Mouse (Mus musculus): ENCODE results near the gene Gga3. TPM values are rescaled to one million over a fixed set of nuclear protein-coding genes. Genes with fewer than 3 reads are reported as not detected.

The Gga3 gene
- polyA plus RNA-seq, 1 experiment from 2014 or later = 13.6 TPM

- H3K4me1 ChIP-seq (ENCODE audit: control insufficient read depth, insufficient read depth, low read length) = no peaks in the 10 kb centered on the region
- H3K4me3 ChIP-seq (ENCODE audit: low read depth, low read length) = no peak overlapping the region
- no peak overlapping the region for H3K27ac ChIP-seq (replicated peaks; ENCODE audit: low read depth, low read length)
- H3K9me3 ChIP-seq (replicated peaks; ENCODE audit: control insufficient read depth, low read length) = no peaks in the 10 kb centered on the region
- 67% methylated on average over 2 of the region's 2 CpGs for WGBS
- DNase-seq (ENCODE audit: low spot score) (no peak), ATAC-seq (replicated peaks; ENCODE audit: insufficient number of reproducible peaks, low FRiP score, low TSS enrichment, low read depth) (no peak)
- H3K9ac ChIP-seq (replicated peaks; ENCODE audit: low read length) = no peak overlapping the region
- H3K27me3 ChIP-seq (ENCODE audit: control insufficient read depth, insufficient read depth, low read length) = no peaks in the 10 kb centered on the region
- H3K36me3 ChIP-seq (replicated peaks; ENCODE audit: control insufficient read depth, insufficient read depth, low read depth, low read length) = no peaks in the 10 kb centered on the region
- H3K4me2 ChIP-seq (ENCODE audit: low read depth, low read length) = no peak overlapping the region
Measured at GRCm38 (mm10) chr11:115618001-115618400, 14.2 kb upstream of the Gga3 start.

- Histone ChIP-seq H3K9ac (replicated peaks; ENCODE audit: low read length) (no peak overlapping the region), H3K27ac (replicated peaks; ENCODE audit: low read depth, low read length) (no peak overlapping the region), H3K4me2 (ENCODE audit: low read depth, low read length) (no peak overlapping the region), H3K4me1 (ENCODE audit: control insufficient read depth, insufficient read depth, low read length) (no peaks in the 10 kb centered on the region), H3K36me3 (replicated peaks; ENCODE audit: control insufficient read depth, insufficient read depth, low read depth, low read length) (no peaks in the 10 kb centered on the region), H3K9me3 (replicated peaks; ENCODE audit: control insufficient read depth, low read length) (no peaks in the 10 kb centered on the region), H3K27me3 (ENCODE audit: control insufficient read depth, insufficient read depth, low read length) (no peaks in the 10 kb centered on the region), H3K4me3 (ENCODE audit: low read depth, low read length) (no peak overlapping the region)
- WGBS = 73% methylated on average over 6 of the region's 6 CpGs
- DNase-seq (ENCODE audit: low spot score) (no peak), ATAC-seq (replicated peaks; ENCODE audit: insufficient number of reproducible peaks, low FRiP score, low TSS enrichment, low read depth) (no peak)
Measured at GRCm38 (mm10) chr11:115616893-115617292, 13.0 kb upstream of the Gga3 start.

GRCm38 (mm10) chr11:115616371-115616770, 12.5 kb upstream of the Gga3 start:
- Histone ChIP-seq H3K27me3 (ENCODE audit: control insufficient read depth, insufficient read depth, low read length) (no peaks in the 10 kb centered on the region), H3K9me3 (replicated peaks; ENCODE audit: control insufficient read depth, low read length) (no peaks in the 10 kb centered on the region), H3K9ac (replicated peaks; ENCODE audit: low read length) (no peak overlapping the region), H3K4me1 (ENCODE audit: control insufficient read depth, insufficient read depth, low read length) (no peaks in the 10 kb centered on the region), H3K36me3 (replicated peaks; ENCODE audit: control insufficient read depth, insufficient read depth, low read depth, low read length) (no peaks in the 10 kb centered on the region), H3K4me3 (ENCODE audit: low read depth, low read length) (no peak overlapping the region), H3K4me2 (ENCODE audit: low read depth, low read length) (no peak overlapping the region), H3K27ac (replicated peaks; ENCODE audit: low read depth, low read length) (no peak overlapping the region)
- ATAC-seq (replicated peaks; ENCODE audit: insufficient number of reproducible peaks, low FRiP score, low TSS enrichment, low read depth) = no peak
- 89% methylated on average over 7 of the region's 7 CpGs for WGBS
- no peak for DNase-seq (ENCODE audit: low spot score)

- Histone ChIP-seq H3K4me2 (ENCODE audit: low read depth, low read length) (no peak overlapping the region), H3K36me3 (replicated peaks; ENCODE audit: control insufficient read depth, insufficient read depth, low read depth, low read length) (no peaks in the 10 kb centered on the region), H3K4me1 (ENCODE audit: control insufficient read depth, insufficient read depth, low read length) (no peaks in the 10 kb centered on the region), H3K9me3 (replicated peaks; ENCODE audit: control insufficient read depth, low read length) (no peaks in the 10 kb centered on the region), H3K27ac (replicated peaks; ENCODE audit: low read depth, low read length) (no peak overlapping the region), H3K27me3 (ENCODE audit: control insufficient read depth, insufficient read depth, low read length) (no peaks in the 10 kb centered on the region), H3K4me3 (ENCODE audit: low read depth, low read length) (no peak overlapping the region), H3K9ac (replicated peaks; ENCODE audit: low read length) (no peak overlapping the region)
- ATAC-seq (replicated peaks; ENCODE audit: insufficient number of reproducible peaks, low FRiP score, low TSS enrichment, low read depth) (no peak), DNase-seq (ENCODE audit: low spot score) (no peak)
- 92% methylated on average over 6 of the region's 6 CpGs for WGBS
Measured at GRCm38 (mm10) chr11:115615875-115616274, 12.0 kb upstream of the Gga3 start.

- no peak overlapping the region for H3K27ac ChIP-seq (replicated peaks; ENCODE audit: low read depth, low read length)
- no peak overlapping the region for H3K9ac ChIP-seq (replicated peaks; ENCODE audit: low read length)
- WGBS = 79% methylated on average over 15 of the region's 15 CpGs
Measured at GRCm38 (mm10) chr11:115615108-115615825, 11.4 kb upstream of the Gga3 start.

GRCm38 (mm10) chr11:115614346-115615107, 10.7 kb upstream of the Gga3 start:
- no peak overlapping the region for H3K4me3 ChIP-seq (ENCODE audit: low read depth, low read length)
- H3K27ac ChIP-seq (replicated peaks; ENCODE audit: low read depth, low read length) = no peak overlapping the region
- H3K4me2 ChIP-seq (ENCODE audit: low read depth, low read length) = no peak overlapping the region
- H3K9me3 ChIP-seq (replicated peaks; ENCODE audit: control insufficient read depth, low read length) = no peaks in the 10 kb centered on the region
- no peaks in the 10 kb centered on the region for H3K4me1 ChIP-seq (ENCODE audit: control insufficient read depth, insufficient read depth, low read length)
- no peaks in the 10 kb centered on the region for H3K27me3 ChIP-seq (ENCODE audit: control insufficient read depth, insufficient read depth, low read length)
- no peak overlapping the region for H3K9ac ChIP-seq (replicated peaks; ENCODE audit: low read length)
- DNase-seq (ENCODE audit: low spot score) (no peak), ATAC-seq (replicated peaks; ENCODE audit: insufficient number of reproducible peaks, low FRiP score, low TSS enrichment, low read depth) (no peak)
- H3K36me3 ChIP-seq (replicated peaks; ENCODE audit: control insufficient read depth, insufficient read depth, low read depth, low read length) = no peaks in the 10 kb centered on the region
- WGBS = 86% methylated on average over 10 of the region's 10 CpGs

More at GRCm38 (mm10) chr11:115615108-115615825, 11.4 kb upstream of the Gga3 start:
- H3K4me3 ChIP-seq (ENCODE audit: low read depth, low read length) = no peak overlapping the region
- no peaks in the 10 kb centered on the region for H3K9me3 ChIP-seq (replicated peaks; ENCODE audit: control insufficient read depth, low read length)
- H3K36me3 ChIP-seq (replicated peaks; ENCODE audit: control insufficient read depth, insufficient read depth, low read depth, low read length) = no peaks in the 10 kb centered on the region
- H3K4me2 ChIP-seq (ENCODE audit: low read depth, low read length) = no peak overlapping the region
- ATAC-seq (replicated peaks; ENCODE audit: insufficient number of reproducible peaks, low FRiP score, low TSS enrichment, low read depth) = no peak
- H3K4me1 ChIP-seq (ENCODE audit: control insufficient read depth, insufficient read depth, low read length) = no peaks in the 10 kb centered on the region
- DNase-seq (ENCODE audit: low spot score) = no peak
- no peaks in the 10 kb centered on the region for H3K27me3 ChIP-seq (ENCODE audit: control insufficient read depth, insufficient read depth, low read length)

- Histone ChIP-seq H3K27ac (replicated peaks; ENCODE audit: low read depth, low read length) (peak overlapping the region; percentile 67; the same call in 1 of the 2 replicates), H3K36me3 (replicated peaks; ENCODE audit: control insufficient read depth, insufficient read depth, low read depth, low read length) (peaks cover 4% of the 10 kb centered on the region), H3K9ac (replicated peaks; ENCODE audit: low read length) (peak overlapping the region; percentile 58), H3K4me3 (ENCODE audit: low read depth, low read length) (peak overlapping the region; percentile 59), H3K27me3 (ENCODE audit: control insufficient read depth, insufficient read depth, low read length) (no peaks in the 10 kb centered on the region), H3K4me1 (ENCODE audit: control insufficient read depth, insufficient read depth, low read length) (no peaks in the 10 kb centered on the region), H3K9me3 (replicated peaks; ENCODE audit: control insufficient read depth, low read length) (no peaks in the 10 kb centered on the region), H3K4me2 (ENCODE audit: low read depth, low read length) (peak overlapping the region; percentile 91)
- DNase-seq (ENCODE audit: low spot score) (no peak), ATAC-seq (replicated peaks; ENCODE audit: insufficient number of reproducible peaks, low FRiP score, low TSS enrichment, low read depth) (no peak)
- WGBS = 0% methylated on average over 16 of the region's 16 CpGs
Measured at GRCm38 (mm10) chr11:115613138-115613945, 9.5 kb upstream of the Gga3 start.

Data from embryonic facial prominence, embryonic 11.5 days (tissue).